Mouse (Mus musculus) neural tube, embryonic 15.5 days (tissue): ENCODE results near the gene Lrtm1. TPM values are rescaled to one million over a fixed set of nuclear protein-coding genes. Genes with fewer than 3 reads are reported as not detected.

Experiments used
- ATAC-seq: fragments of 200-750 bp; cut with Nextera tagmentation; 2 replicates; pipeline ENCODE4 v1.8.0; 2017; ENCODE audit warnings: mild to moderate bottlenecking, moderate TSS enrichment, moderate library complexity; ENCODE audit not compliant: low FRiP score
- H3K27ac ChIP-seq: fragments of 300-500 bp; sonication (generic); replicated peaks from 2 replicates; pipeline ENCODE4 v1.5.1; 2015; ENCODE audit warnings: mild to moderate bottlenecking, inconsistent platforms
- H3K27me3 ChIP-seq: fragments of 300-500 bp; sonication (generic); replicated peaks from 2 replicates; pipeline ENCODE4 v1.6.1; 2015; ENCODE audit warnings: inconsistent platforms
- H3K36me3 ChIP-seq: fragments of 300-500 bp; sonication (generic); 2 replicates; pipeline ENCODE4 v1.6.1; 2015; ENCODE audit warnings: inconsistent platforms
- H3K4me1 ChIP-seq: fragments of 300-500 bp; sonication (generic); 2 replicates; pipeline ENCODE4 v1.6.1; 2015; ENCODE audit warnings: inconsistent platforms
- H3K4me2 ChIP-seq: fragments of 300-500 bp; sonication (generic); 2 replicates; pipeline ENCODE4 v1.6.1; 2015; ENCODE audit warnings: inconsistent platforms, mild to moderate bottlenecking, moderate library complexity
- H3K4me3 ChIP-seq: fragments of 300-500 bp; sonication (generic); replicated peaks from 2 replicates; pipeline ENCODE4 v1.5.1; 2015; ENCODE audit warnings: mild to moderate bottlenecking, inconsistent platforms
- H3K9ac ChIP-seq: fragments of 300-500 bp; sonication (generic); replicated peaks from 2 replicates; pipeline ENCODE4 v1.6.1; 2015; ENCODE audit warnings: mild to moderate bottlenecking, inconsistent platforms
- H3K9me3 ChIP-seq: fragments of 300-500 bp; sonication (generic); replicated peaks from 2 replicates; pipeline ENCODE4 v1.6.1; 2016; ENCODE audit warnings: inconsistent platforms
- WGBS: fragments of 180-500 bp; shearing (Covaris S2); methylation state at CpG from one replicate; pipeline ENCODE4 v1.1.7; 2015; ENCODE audit warnings: mixed read lengths; 5-methylcytosine and 5-hydroxymethylcytosine counted together
- polyA plus RNA-seq: library from polyadenylated mRNA; unstranded; fragments of >200 nt; fragmentation: Nextera tagmentation; extraction: Ambion mirVana; gene quantifications from 2 replicates; pipeline ENCODE4 v1.2.1, GENCODE M21; 2015

Lrtm1 gene
- polyA plus RNA-seq, 1 experiment from 2014 or later = 0.37 TPM

GRCm38 (mm10) chr14:29038246-29038645 is 20.2 kb downstream of the Lrtm1 start:
- H3K27ac ChIP-seq = no peak overlapping the region
- no peaks in the 10 kb centered on the region for H3K9me3 ChIP-seq
- peaks cover 9% of the 10 kb centered on the region; the same call in 1 of the 2 replicates for H3K4me1 ChIP-seq
- ATAC-seq = no peak
- H3K9ac ChIP-seq = no peak overlapping the region
- H3K27me3 ChIP-seq = no peaks in the 10 kb centered on the region
- H3K4me3 ChIP-seq = no peak overlapping the region
- WGBS = 34% methylated on average over 5 of the region's 5 CpGs
- no peak overlapping the region for H3K4me2 ChIP-seq
- no peaks in the 10 kb centered on the region for H3K36me3 ChIP-seq

DNA sequence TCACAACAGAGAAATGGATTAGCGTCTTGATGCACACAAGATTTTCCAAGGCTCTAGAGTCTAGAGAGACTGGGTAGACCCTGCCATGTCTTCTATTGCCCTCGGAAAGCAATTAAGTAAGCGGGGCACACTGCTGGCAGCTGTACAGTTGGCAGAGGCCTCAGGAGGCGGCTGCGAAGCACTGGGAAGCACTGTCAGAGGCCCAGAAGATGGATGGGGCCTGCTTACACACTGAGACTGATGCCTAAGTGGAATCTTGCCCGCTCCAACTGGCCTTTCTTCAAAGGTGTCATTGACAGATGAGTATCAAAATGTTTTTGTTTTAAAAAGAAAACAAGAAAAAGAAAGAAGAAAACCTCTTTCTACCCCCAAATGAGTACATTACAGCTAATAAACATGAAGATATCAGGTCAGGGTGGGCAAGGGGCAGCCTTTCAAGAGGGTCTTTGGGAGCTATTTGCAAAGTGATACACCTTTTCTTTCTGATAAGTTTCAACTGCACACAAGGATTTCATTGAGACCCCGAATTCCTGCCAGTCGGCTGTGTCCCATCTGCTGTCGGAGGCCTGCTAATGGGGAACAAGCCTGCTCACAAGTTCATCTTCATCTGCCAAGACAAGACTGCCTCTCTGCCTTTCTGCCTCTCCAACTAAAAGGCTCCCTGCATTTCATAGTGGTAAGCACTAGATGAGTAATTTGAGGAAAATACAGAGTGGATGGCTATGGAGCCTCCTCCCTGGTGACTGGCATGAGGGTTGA is 22.8 kb downstream of the Lrtm1 start:
- Histone ChIP-seq H3K4me1 (peaks cover 9% of the 10 kb centered on the region; the same call in 1 of the 2 replicates), H3K4me3 (no peak overlapping the region), H3K27ac (peak overlapping the region; percentile 23; the same call in 1 of the 2 replicates), H3K4me2 (no peak overlapping the region), H3K27me3 (no peaks in the 10 kb centered on the region), H3K36me3 (no peaks in the 10 kb centered on the region), H3K9ac (no peak overlapping the region), H3K9me3 (no peaks in the 10 kb centered on the region)
- ATAC-seq = peak; percentile 86
- WGBS = 28% methylated on average over 9 of the region's 9 CpGs

GRCm38 (mm10) chr14:29041498-29041897 is 23.5 kb downstream of the Lrtm1 start:
- Histone ChIP-seq H3K36me3 (no peaks in the 10 kb centered on the region), H3K27me3 (no peaks in the 10 kb centered on the region), H3K4me2 (no peak overlapping the region), H3K9ac (no peak overlapping the region), H3K9me3 (no peaks in the 10 kb centered on the region), H3K27ac (peak overlapping the region; percentile 23; the same call in 1 of the 2 replicates), H3K4me3 (no peak overlapping the region), H3K4me1 (peaks cover 9% of the 10 kb centered on the region; the same call in 1 of the 2 replicates)
- 92% methylated on average over 1 of the region's 1 CpGs for WGBS
- no peak for ATAC-seq

GRCm38 (mm10) chr14:29042355-29042754 is 24.3 kb downstream of the Lrtm1 start:
- Histone ChIP-seq H3K27ac (no peak overlapping the region), H3K9me3 (no peaks in the 10 kb centered on the region), H3K4me2 (no peak overlapping the region), H3K9ac (no peak overlapping the region), H3K27me3 (no peaks in the 10 kb centered on the region), H3K4me1 (peaks cover 9% of the 10 kb centered on the region; the same call in 1 of the 2 replicates), H3K4me3 (no peak overlapping the region), H3K36me3 (no peaks in the 10 kb centered on the region)
- no peak for ATAC-seq
- WGBS = 59% methylated on average over 1 of the region's 1 CpGs

DNA sequence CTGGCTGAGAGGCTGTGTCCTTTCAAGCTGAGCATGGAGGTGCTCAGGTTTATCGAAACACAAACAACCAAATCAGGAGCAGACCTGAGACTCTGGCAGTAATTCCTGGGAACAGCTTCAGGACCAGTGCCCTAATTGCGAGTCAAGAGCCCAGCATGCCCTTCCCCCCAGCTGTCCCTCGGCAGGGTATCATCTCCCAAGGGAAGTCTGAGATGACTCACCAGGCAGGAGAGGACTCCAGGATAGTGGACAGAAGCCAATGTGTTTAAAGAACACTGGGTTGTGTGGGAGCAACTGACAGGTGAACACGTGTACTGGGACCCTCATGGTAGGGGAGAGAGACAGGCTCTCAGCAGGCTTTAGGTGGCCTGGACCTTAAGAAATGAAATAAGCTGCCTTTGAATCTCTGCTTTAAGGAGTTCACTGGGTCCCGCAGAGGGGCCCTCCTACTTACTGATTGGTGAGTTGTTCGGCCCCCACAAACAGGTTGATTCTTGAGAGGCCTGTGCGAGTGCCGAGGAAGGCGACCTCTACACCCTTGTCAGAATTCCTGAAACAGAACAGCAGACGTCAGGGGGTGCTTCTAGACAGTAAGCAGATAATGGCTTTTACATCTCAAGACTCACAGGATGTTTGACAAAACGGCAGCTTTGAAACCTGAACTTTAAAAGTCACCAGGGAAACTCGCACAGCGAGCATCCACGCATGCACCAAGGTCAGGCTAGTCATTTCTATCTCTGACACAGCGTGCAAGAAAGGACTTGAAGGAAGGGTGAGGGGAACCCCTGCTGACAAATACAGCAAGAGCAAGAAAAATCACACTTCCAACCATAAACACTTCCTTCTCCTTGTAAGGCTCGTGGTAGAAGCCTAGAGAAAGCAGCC is 34.2 kb downstream of the Lrtm1 start:
- H3K9me3 ChIP-seq = no peaks in the 10 kb centered on the region
- no peaks in the 10 kb centered on the region for H3K4me1 ChIP-seq
- H3K36me3 ChIP-seq = no peaks in the 10 kb centered on the region
- H3K4me2 ChIP-seq = no peak overlapping the region
- no peaks in the 10 kb centered on the region for H3K27me3 ChIP-seq
- H3K4me3 ChIP-seq = no peak overlapping the region
- ATAC-seq = no peak
- 75% methylated on average over 16 of the region's 16 CpGs for WGBS
- H3K9ac ChIP-seq = no peak overlapping the region
- no peak overlapping the region for H3K27ac ChIP-seq

DNA sequence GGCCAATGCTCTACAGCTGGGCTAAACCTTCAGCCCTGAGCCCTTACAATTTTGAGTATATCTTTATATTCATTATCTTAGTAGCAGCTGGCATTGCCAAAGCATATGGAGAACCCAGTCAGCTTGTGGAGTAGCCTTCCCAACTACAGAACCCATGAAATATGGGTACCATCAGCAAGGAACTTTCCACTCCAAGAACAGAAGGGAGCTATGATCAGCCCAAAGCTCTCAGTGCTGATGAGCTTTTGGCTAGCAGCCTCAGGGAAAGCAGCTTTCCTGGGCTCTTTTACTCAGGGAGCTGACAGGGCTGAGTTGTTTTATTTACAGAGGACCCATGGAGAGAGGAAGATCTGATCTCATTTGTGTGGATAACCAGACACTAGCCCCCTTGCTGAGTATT is 42.7 kb downstream of the Lrtm1 start:
- H3K27ac ChIP-seq = no peak overlapping the region
- H3K4me3 ChIP-seq = no peak overlapping the region
- H3K9me3 ChIP-seq = no peaks in the 10 kb centered on the region
- no peaks in the 10 kb centered on the region for H3K36me3 ChIP-seq
- no peaks in the 10 kb centered on the region for H3K4me1 ChIP-seq
- H3K4me2 ChIP-seq = no peak overlapping the region
- no peaks in the 10 kb centered on the region for H3K27me3 ChIP-seq
- ATAC-seq = no peak
- no peak overlapping the region for H3K9ac ChIP-seq

DNA sequence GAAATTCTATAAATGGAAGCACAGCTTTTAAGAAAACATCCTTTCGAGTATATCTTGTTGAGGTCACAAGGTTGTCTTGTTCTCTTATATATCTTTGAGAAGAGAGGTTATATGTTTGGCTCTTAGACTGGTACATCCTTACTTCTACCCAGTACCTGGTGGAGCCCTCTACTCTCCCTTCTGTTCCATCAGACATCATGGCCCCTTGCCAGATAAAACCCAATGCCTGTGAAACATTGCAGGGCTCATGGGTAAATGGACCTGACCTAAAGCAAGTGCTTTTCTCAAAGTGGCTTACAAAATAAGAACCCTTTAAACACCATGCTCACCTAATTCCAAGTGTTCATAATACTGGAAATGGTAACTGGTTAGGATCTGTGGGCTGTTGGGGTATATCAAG is 43.5 kb downstream of the Lrtm1 start:
- Histone ChIP-seq H3K27me3 (no peaks in the 10 kb centered on the region), H3K9ac (no peak overlapping the region), H3K4me3 (no peak overlapping the region), H3K36me3 (no peaks in the 10 kb centered on the region), H3K4me2 (no peak overlapping the region), H3K9me3 (no peaks in the 10 kb centered on the region), H3K27ac (no peak overlapping the region), H3K4me1 (no peaks in the 10 kb centered on the region)
- ATAC-seq = no peak
- 86% methylated on average over 1 of the region's 1 CpGs for WGBS

- Histone ChIP-seq H3K9me3 (no peaks in the 10 kb centered on the region), H3K4me3 (no peak overlapping the region), H3K4me1 (no peaks in the 10 kb centered on the region), H3K9ac (no peak overlapping the region), H3K27ac (no peak overlapping the region), H3K36me3 (no peaks in the 10 kb centered on the region), H3K27me3 (no peaks in the 10 kb centered on the region), H3K4me2 (no peak overlapping the region)
- ATAC-seq = no peak
- WGBS = 94% methylated on average over 2 of the region's 2 CpGs
Measured at GRCm38 (mm10) chr14:29062676-29063075, 44.7 kb downstream of the Lrtm1 start.

DNA sequence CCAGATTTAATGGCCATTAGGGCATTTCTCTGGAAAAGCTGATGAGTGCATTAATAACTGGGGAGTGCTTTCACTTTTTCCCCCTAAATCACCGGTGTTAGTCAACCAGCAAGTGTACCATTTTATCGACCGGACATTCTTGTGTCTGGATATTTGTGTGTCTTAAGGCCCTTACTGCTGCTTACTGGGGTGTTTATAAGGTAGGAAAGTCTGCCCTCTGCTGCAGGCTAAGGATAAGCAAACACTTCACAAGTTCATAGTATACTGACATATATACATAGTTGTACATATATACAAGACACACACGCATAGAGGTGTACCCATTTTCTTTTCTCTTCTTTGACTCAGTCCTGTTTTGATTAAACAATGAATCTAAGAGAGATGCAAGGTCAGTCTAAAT is 55.7 kb downstream of the Lrtm1 start:
- 53% methylated on average over 4 of the region's 4 CpGs for WGBS
- no peaks in the 10 kb centered on the region for H3K9me3 ChIP-seq
- H3K4me2 ChIP-seq = no peak overlapping the region
- ATAC-seq = no peak; the same call in 1 of the 2 replicates
- no peak overlapping the region for H3K27ac ChIP-seq
- H3K36me3 ChIP-seq = no peaks in the 10 kb centered on the region
- H3K27me3 ChIP-seq = no peaks in the 10 kb centered on the region
- peaks cover 5% of the 10 kb centered on the region; the same call in 1 of the 2 replicates for H3K4me1 ChIP-seq
- H3K9ac ChIP-seq = no peak overlapping the region
- no peak overlapping the region for H3K4me3 ChIP-seq

- ATAC-seq = no peak
- WGBS = 75% methylated on average over 3 of the region's 3 CpGs
Measured at GRCm38 (mm10) chr14:29077418-29077817, 59.4 kb downstream of the Lrtm1 start.

GRCm38 (mm10) chr14:29080228-29080627 is 62.2 kb downstream of the Lrtm1 start:
- H3K4me1 ChIP-seq = no peaks in the 10 kb centered on the region
- no peaks in the 10 kb centered on the region for H3K9me3 ChIP-seq
- no peak overlapping the region for H3K4me2 ChIP-seq
- no peak for ATAC-seq
- no peak overlapping the region for H3K27ac ChIP-seq
- no peaks in the 10 kb centered on the region for H3K27me3 ChIP-seq
- no peak overlapping the region for H3K4me3 ChIP-seq
- no peaks in the 10 kb centered on the region for H3K36me3 ChIP-seq
- H3K9ac ChIP-seq = no peak overlapping the region
- 89% methylated on average over 4 of the region's 4 CpGs for WGBS

More at GRCm38 (mm10) chr14:29077418-29077817, 59.4 kb downstream of the Lrtm1 start:
- Histone ChIP-seq H3K4me3 (no peak overlapping the region), H3K27me3 (no peaks in the 10 kb centered on the region), H3K4me1 (peaks cover 5% of the 10 kb centered on the region; the same call in 1 of the 2 replicates), H3K9ac (no peak overlapping the region), H3K36me3 (no peaks in the 10 kb centered on the region), H3K4me2 (no peak overlapping the region), H3K27ac (no peak overlapping the region), H3K9me3 (no peaks in the 10 kb centered on the region)

GRCm38 (mm10) chr14:29080630-29081029 is 62.6 kb downstream of the Lrtm1 start:
- ATAC-seq = no peak
- Histone ChIP-seq H3K27ac (no peak overlapping the region), H3K27me3 (no peaks in the 10 kb centered on the region), H3K4me2 (no peak overlapping the region), H3K9ac (no peak overlapping the region), H3K4me3 (no peak overlapping the region), H3K36me3 (no peaks in the 10 kb centered on the region), H3K9me3 (no peaks in the 10 kb centered on the region), H3K4me1 (no peaks in the 10 kb centered on the region)
- 88% methylated on average over 4 of the region's 4 CpGs for WGBS
